Mouse (Mus musculus) megakaryocyte, embryonic 14.5 days (primary cell): ENCODE data around the gene Tcn2.

Experiments
- FLI1 ChIP-seq: IDR thresholded peaks from 2 replicates; pipeline ENCODE4 v1.6.1; 2012; ENCODE audit warnings: low read length, inconsistent platforms, mixed read lengths
- GATA1 ChIP-seq: IDR thresholded peaks from 3 replicates; pipeline ENCODE4 v1.6.1; 2012; ENCODE audit warnings: mixed read lengths, low read length, inconsistent platforms, borderline replicate concordance

- TF ChIP-seq GATA1 (no peak), FLI1 (no peak)
Observed at GRCm38 (mm10) chr11:3961761-3962160, 29.8 kb upstream of the Tcn2 start.
